Mouse (Mus musculus) embryo, embryonic 10.5 days (tissue): ENCODE data around the gene Gm20388.
A peak's percentile ranks its signal among the peaks of the same experiment; 100 is the strongest.

Experiments
- DNase-seq: peaks from one replicate; pipeline ENCODE4 v3.0.0-alpha.2; 2015; ENCODE audit warnings: low spot score

Gm20388 gene

DNA sequence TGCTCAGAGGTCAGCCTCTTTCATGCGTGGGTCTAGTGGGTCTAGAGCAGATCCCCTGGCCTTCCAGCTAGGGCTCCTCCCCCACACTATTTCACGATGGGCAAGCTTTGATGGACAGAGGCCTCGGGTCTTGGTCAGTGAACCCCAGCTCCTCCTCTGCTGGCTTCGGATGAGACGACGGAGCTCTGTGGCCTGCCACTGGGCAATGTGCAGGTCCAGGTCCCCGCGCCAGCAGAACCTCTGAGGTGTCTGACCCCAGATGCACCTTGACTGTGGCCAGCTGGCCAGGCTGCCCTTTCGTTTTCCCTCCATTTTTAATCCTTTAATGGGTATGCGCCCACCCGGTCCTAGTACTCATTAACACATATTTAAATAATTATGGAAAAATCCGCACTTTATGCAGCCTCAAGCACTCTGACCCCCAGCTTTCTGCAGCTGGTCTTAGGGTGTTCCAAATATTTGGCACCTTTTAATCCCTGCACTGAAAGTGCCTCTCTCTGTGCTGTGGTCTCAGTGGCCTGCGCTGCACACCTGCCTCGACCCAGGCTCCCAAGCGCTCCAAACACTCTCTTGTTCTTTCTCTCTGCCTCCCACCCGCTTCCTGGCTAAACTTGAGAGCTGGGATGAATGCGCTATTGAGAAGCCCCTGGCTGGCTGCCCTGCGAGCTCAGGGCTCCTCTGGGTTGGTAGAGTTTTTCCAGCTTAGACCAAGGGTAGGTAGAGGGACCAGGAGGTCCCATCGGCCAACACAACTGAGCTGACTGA lies 1293.2 kb downstream of the Gm20388 start:
- no peak for DNase-seq

DNA sequence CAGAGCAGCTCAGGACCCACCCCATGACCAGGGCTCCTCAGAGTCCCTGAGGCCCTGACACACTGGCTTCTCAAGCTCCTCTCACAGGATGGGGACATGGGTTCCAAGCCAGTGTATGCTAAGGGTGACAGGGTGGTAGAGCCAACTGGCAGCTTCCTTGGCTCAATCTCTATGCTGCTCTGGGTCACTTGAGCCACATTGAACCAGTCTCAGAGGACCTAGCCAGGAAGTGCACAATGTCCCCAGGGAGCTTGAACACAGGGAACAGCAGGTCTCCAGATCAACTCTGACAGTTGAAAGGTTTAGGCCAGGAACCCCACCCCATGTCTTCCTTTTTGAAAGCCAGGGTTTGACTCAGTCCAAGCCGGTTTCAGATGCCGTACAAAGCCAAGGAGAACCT lies 1296.5 kb downstream of the Gm20388 start:
- no peak for DNase-seq

DNA sequence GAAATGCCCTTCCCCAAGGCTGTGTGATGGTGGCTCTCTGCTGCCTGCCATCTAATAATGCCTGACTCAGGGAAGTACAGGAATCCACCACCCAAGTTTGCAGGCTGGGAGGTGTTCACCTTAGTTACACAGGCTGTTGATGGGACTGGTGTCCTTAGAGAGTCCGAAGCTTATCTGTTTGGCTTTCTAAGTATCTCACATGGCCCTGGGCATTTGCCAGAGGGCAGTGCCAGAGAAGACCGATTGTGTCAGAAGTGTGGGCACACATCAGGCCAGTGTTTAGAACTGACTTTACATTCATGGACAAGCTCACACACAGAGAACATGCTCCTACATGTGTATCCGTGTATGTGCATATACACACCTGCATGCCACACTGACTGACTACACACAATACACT lies 1300.0 kb downstream of the Gm20388 start:
- DNase-seq, result no peak

- DNase-seq, result no peak
Measured at GRCm38 (mm10) chr8:121213236-121213635, 1302.6 kb downstream of the Gm20388 start.

DNA sequence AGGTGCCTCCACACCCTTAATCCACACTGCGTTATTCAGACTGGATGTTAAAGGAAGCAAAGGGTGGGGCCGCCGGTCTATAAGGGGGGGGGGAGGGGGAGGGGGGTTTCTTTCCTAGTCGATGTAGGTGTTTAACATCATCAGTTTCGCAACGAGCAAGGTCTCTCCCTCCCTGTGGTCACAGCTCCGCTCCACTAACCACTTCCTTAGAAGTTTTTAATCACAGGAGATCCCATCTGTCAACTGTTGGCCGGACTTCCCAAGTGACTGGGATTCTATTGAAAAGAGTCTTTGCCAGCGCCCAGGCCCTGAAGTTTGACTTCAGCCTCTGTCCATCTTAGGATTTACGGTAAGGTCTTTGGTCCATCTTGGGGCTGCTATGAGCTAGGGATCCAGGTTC lies 1303.0 kb downstream of the Gm20388 start:
- DNase-seq, result no peak

- no peak for DNase-seq
Measured at GRCm38 (mm10) chr8:121214975-121215374, 1304.3 kb downstream of the Gm20388 start.

GRCm38 (mm10) chr8:121216441-121216949 lies 1305.9 kb downstream of the Gm20388 start:
- DNase-seq, result no peak

GRCm38 (mm10) chr8:121218486-121218885 lies 1307.8 kb downstream of the Gm20388 start:
- no peak for DNase-seq

GRCm38 (mm10) chr8:121220103-121220899 lies 1309.7 kb downstream of the Gm20388 start:
- peak; percentile 71 for DNase-seq

DNA sequence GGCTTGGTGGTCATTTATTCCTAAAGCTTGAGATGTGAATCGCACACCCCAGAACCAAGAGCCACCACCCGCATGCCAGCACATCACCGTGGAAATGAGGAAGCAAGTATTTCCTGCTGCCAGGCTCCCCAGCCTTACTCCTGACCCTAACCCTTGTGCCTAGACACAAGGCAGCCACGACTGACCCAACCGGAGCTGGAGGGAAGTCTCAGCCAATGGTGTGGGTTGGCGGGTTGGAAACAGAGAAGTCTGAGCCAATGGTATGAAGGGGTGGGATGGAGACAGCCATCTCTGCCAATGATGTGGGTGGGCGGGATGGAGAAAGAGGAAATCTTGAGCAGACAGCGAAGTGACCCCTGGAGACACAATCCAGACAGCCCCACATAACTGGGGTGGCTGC lies 1314.1 kb downstream of the Gm20388 start:
- no peak for DNase-seq

- no peak for DNase-seq
Measured at GRCm38 (mm10) chr8:121227756-121228155, 1317.1 kb downstream of the Gm20388 start.

DNA sequence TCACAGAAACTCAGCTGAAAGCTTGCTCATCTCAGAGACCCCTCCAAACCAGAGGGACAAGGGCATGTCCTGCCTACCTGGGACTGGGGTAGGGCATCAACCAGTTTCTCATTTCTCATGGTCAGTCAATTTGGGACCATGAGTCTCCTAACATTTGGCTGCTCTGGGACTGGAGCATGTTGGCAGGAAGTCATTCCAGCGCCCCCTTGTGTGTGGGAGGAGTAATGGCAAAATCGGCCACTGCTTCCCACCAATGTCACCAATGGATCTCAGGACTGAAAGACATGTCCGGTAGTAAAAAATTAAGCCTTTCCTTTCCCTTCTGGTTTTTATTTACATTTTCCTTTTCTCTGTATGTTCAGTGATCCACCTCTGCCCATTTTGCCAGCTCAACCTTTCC lies 1318.3 kb downstream of the Gm20388 start:
- peak; percentile 63 for DNase-seq

- no peak for DNase-seq
Measured at GRCm38 (mm10) chr8:121229550-121229949, 1318.9 kb downstream of the Gm20388 start.

GRCm38 (mm10) chr8:121233196-121233595 lies 1322.6 kb downstream of the Gm20388 start:
- no peak for DNase-seq

- peak; percentile 54 for DNase-seq
Measured at GRCm38 (mm10) chr8:121234915-121235314, 1324.3 kb downstream of the Gm20388 start.

DNA sequence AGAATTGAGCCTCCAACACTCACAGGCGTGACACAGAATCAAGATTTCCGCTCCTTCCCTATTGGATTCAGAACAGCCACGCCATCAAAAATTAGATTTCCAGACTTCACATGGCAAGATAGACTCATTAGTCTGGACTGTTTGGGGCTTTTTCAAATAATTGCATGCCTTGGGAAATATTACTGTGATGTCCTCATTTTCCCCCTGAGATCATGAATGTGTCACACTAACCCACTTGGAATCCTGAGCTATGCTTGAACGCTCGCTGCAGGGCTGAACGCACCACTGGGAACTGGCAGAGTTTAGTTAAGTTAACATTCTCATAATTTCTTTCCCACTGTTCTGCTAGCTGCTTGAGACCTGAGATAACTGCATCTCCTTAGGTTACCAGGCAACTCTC lies 1329.0 kb downstream of the Gm20388 start:
- no peak for DNase-seq

DNA sequence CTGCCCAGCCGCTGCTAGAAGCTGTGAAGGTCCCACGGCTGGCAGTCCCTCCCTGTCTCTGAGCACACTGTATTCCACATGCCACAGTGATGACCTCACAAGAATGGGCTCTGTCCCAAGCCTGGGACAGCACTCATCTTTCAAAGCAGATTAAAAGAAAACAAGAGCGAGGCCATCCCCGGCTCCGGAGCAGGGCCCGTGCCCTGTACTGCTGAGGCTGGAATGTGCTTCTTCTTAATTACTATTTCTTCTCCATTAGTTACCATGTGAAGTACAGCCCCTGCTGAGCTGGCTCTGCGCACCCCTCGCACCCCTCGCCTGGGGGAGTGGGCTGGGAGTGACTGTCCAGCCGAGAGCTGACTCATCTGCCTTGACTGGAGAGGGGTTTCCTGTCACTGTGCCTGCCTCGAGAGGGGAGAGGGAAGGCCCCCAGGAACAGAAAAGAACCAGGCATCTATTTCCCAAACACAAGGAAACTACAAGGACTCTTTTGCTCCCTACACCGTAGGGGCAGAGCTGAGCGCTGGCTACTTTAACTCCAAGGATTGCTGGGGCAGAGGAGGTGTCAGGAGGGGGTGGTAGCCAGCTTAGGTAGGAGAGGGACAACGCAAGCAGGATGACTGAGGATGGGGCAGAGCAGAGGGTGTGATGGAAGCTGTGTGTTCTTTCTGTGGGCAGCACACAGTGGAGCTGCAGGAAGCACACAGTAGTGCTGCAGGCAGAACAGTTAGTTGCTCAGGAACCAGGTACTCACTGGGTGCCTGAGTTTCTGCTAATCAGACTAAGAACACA lies 1331.3 kb downstream of the Gm20388 start:
- DNase-seq, result peak; percentile 54

DNA sequence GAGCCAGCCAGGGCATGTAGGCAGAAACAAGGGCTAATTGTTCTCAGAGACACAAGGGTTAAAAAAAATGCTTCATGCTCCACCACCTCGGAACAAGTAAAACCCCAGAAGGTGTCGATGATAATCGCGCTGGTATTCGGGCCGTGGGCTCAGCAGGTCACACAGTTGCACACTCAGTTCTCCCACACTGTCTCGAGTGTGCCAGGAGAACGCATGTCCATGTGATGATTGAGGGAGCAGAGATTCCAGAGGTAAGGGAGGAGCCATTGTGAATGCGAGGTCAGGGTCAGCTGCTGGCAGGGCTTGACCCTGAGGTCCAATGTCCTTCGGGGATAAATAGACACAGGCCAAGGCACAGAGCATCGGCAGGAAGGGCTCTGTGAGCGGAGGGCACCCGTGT lies 1332.0 kb downstream of the Gm20388 start:
- DNase-seq, result peak; percentile 65

DNA sequence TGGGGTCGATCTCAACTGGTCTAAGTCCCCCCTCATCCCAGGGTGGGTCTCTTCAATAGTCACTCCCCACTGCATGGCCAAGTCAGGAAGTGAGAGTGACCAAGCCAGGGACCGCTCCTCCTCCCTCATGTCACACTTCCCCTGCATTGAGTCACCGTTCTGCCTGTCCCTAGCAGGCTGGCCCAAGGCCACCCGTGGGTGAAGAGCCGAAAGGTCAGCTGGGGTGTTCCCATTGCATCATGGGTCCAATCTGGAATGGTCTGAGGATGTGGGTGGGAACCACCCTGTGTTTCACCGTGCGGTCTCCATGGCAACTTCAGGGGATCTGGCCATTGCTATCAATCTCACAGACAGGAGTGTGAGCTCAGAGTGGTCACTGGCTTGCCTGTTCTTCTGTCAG lies 1338.2 kb downstream of the Gm20388 start:
- DNase-seq, result no peak

DNA sequence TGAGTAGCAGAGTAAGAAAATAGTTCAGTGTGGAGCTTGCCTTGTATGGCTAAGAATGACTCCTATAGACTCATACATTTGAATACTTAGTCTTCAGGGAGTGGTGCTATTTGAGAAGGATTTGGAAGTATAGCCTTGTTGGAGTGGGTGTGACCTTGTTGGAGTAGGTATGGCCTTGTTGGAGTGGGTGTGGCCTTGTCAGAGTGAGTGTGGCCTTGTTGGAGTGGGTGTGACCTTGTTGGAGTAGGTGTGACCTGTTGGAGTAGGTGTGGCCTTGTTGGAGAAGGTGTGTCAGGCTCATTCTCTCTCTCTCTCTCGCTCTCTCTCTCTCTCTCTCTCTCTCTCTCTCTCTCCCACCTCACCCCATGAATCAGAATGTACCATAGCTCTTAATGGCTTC lies 1338.8 kb downstream of the Gm20388 start:
- no peak for DNase-seq

DNA sequence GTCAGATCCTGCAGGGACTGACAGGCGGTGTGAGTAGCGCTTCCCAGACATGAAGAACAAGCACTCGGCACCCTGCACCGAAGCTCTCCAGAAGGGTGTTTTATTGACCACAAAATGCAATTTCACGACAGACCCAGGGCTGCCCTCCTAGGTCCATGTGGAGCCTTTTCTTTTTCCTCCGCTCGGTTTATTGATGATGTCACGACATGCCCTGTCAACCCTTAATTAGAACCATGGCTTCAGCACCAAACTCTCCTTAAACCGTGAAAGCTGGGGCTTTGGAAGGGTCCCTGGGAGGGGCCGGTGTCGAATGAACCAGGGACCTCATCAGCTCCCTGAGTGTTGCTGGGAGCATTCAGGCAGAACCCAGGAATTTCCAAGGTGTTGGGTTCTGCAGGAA lies 1340.4 kb downstream of the Gm20388 start:
- peak; percentile 67 for DNase-seq

DNA sequence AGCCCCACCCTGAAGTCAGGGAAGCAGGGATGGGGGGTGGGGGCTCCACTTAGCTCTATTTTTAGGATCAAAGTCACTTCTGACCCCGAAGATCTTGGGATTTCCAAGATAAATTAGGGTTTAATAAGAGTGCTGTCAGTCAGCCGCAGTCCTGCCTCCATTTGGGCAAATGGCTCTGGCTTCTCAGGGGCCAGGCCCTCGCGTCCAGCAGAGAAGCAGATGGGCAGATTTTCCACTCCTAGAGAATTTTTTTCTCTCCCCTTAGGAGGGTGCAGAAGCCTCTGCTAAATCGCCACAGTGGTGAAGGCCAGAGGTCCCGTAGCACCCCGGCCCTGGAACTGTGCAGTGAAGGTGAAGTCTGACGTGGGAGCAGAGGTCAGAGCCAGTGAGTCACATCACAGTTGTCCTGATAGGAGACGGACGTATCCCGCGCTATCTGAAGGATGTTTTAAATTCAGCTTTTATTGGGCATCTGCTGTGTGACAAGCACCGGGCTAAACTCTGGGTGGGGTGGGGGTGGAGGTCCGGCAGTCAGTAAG lies 1345.2 kb downstream of the Gm20388 start:
- DNase-seq, result peak; percentile 37
